Mouse (Mus musculus): ENCODE data around the gene Ogg1. TPM values are rescaled to one million over a fixed set of nuclear protein-coding genes. Genes with fewer than 3 reads are reported as not detected.

The Ogg1 gene
- polyA plus RNA-seq, 1 experiment from 2014 or later: 11.2 TPM

DNA sequence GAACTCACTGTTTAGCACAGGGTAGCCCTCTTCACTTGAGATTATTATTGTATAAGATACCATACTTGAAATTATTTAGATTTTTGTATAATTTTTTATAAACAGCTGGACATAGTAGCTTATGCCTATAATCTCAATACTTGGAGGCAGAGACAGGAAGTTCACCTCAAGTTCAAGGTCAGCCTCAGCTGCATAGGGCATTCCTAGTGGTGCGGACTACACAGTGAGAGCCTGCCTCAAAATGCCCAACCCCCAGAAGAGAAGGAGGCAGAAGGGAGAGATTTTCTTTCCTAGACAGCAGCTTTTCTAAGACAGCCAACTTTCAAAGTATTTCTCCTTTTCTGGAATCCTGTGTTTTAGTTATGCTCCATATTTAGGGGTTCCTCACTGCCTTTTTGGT, 24.4 kb downstream of the Ogg1 start:
- no peak overlapping the region for H3K4me2 ChIP-seq (ENCODE audit: low read depth, low read length)
- no peaks in the 10 kb centered on the region for H3K9me3 ChIP-seq (ENCODE audit: control insufficient read depth, low read length)
- no peak overlapping the region for H3K27ac ChIP-seq (replicated peaks; ENCODE audit: low read depth, low read length)
- H3K4me3 ChIP-seq (ENCODE audit: low read depth, low read length): no peak overlapping the region
- 57% methylated on average over 1 of the region's 1 CpGs for WGBS
- no peaks in the 10 kb centered on the region for H3K27me3 ChIP-seq (replicated peaks; ENCODE audit: control insufficient read depth, insufficient read depth, low read length)
- no peak overlapping the region for H3K9ac ChIP-seq (ENCODE audit: low read depth, low read length)
- ATAC-seq (ENCODE audit: low read depth) (no peak), DNase-seq (ENCODE audit: low spot score) (no peak)
- no peaks in the 10 kb centered on the region for H3K4me1 ChIP-seq (ENCODE audit: control insufficient read depth, insufficient read depth, low read length)
- no peaks in the 10 kb centered on the region for H3K36me3 ChIP-seq (ENCODE audit: control insufficient read depth, insufficient read depth, low read length)

DNA sequence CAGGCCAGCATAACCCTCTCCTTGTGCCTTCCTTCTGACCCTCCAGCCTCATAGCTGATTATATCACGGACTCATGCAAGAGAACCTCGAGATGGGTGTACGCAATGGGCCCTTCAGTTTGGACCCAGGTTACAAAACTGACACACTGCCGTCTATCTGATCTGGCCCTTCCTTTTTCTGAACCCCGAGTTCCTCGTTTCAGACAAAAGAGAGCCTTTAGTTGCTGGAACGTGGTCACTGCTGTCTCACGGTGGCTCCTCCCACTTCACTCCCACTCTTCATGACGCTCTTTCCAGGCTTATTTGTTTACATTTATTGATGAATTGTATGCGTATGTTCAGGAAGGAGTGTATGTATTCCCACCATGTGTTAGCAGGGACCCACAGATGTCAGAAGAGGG, 24.9 kb downstream of the Ogg1 start:
- no peak overlapping the region for H3K4me2 ChIP-seq (ENCODE audit: low read depth, low read length)
- no peak overlapping the region for H3K9ac ChIP-seq (ENCODE audit: low read depth, low read length)
- H3K27me3 ChIP-seq (replicated peaks; ENCODE audit: control insufficient read depth, insufficient read depth, low read length): no peaks in the 10 kb centered on the region
- H3K36me3 ChIP-seq (ENCODE audit: control insufficient read depth, insufficient read depth, low read length): no peaks in the 10 kb centered on the region
- H3K4me3 ChIP-seq (ENCODE audit: low read depth, low read length): no peak overlapping the region
- no peak overlapping the region for H3K27ac ChIP-seq (replicated peaks; ENCODE audit: low read depth, low read length)
- no peaks in the 10 kb centered on the region for H3K9me3 ChIP-seq (ENCODE audit: control insufficient read depth, low read length)
- 52% methylated on average over 10 of the region's 10 CpGs for WGBS
- no peaks in the 10 kb centered on the region for H3K4me1 ChIP-seq (ENCODE audit: control insufficient read depth, insufficient read depth, low read length)
- DNase-seq (ENCODE audit: low spot score): no peak
- ATAC-seq (ENCODE audit: low read depth): no peak

DNA sequence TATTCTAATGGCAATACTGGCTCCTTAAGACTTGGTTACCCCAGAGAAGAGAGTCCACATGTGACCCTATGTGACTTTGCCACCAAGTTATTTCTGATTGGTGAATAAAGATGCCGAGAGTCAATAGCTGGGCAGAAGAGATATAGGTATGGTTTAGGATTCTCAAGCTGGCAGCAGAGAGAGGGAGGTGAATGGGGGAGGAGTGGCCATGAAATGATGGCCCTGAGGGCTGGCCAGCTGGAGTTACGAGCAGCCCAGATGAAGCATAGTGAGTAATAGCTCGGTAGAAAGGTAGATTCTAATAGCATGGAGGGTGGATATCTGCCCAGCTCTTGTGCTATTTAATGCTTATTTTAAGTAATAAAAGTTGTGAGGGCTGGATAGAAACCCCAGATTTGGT, 26.0 kb downstream of the Ogg1 start:
- H3K27me3 ChIP-seq (replicated peaks; ENCODE audit: control insufficient read depth, insufficient read depth, low read length): no peaks in the 10 kb centered on the region
- H3K4me2 ChIP-seq (ENCODE audit: low read depth, low read length): no peak overlapping the region
- H3K9ac ChIP-seq (ENCODE audit: low read depth, low read length): no peak overlapping the region
- H3K4me1 ChIP-seq (ENCODE audit: control insufficient read depth, insufficient read depth, low read length): no peaks in the 10 kb centered on the region
- H3K9me3 ChIP-seq (ENCODE audit: control insufficient read depth, low read length): no peaks in the 10 kb centered on the region
- WGBS: 60% methylated on average over 3 of the region's 3 CpGs
- DNase-seq (ENCODE audit: low spot score) (no peak), ATAC-seq (ENCODE audit: low read depth) (no peak)
- H3K4me3 ChIP-seq (ENCODE audit: low read depth, low read length): no peak overlapping the region
- H3K27ac ChIP-seq (replicated peaks; ENCODE audit: low read depth, low read length): no peak overlapping the region
- no peaks in the 10 kb centered on the region for H3K36me3 ChIP-seq (ENCODE audit: control insufficient read depth, insufficient read depth, low read length)

DNA sequence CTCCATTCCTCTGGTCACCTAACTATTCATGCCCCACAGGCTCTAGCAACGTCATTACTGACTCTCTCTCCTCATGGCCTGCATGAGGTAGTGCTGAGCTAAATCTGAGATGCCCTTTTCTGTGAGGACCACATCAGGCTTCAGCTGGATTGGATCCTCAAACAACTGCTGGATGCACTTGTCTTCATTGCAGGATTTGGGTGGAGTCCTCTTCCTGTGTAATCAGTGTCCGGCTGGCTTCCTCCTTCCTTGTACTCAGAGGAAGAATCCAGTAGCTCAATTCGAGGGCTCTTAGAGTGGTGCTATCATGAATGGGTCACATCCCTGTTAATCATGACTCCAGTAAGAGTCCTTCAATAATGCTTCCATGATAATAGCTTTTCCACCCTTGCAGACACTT, 26.9 kb downstream of the Ogg1 start:
- 66% methylated on average over 3 of the region's 3 CpGs for WGBS
- no peak for ATAC-seq (ENCODE audit: low read depth)
- Histone ChIP-seq H3K27ac (replicated peaks; ENCODE audit: low read depth, low read length) (no peak overlapping the region), H3K9ac (ENCODE audit: low read depth, low read length) (no peak overlapping the region), H3K4me2 (ENCODE audit: low read depth, low read length) (no peak overlapping the region), H3K4me3 (ENCODE audit: low read depth, low read length) (no peak overlapping the region), H3K9me3 (ENCODE audit: control insufficient read depth, low read length) (no peaks in the 10 kb centered on the region), H3K36me3 (ENCODE audit: control insufficient read depth, insufficient read depth, low read length) (no peaks in the 10 kb centered on the region), H3K4me1 (ENCODE audit: control insufficient read depth, insufficient read depth, low read length) (no peaks in the 10 kb centered on the region), H3K27me3 (replicated peaks; ENCODE audit: control insufficient read depth, insufficient read depth, low read length) (no peaks in the 10 kb centered on the region)
- DNase-seq (ENCODE audit: low spot score): no peak

DNA sequence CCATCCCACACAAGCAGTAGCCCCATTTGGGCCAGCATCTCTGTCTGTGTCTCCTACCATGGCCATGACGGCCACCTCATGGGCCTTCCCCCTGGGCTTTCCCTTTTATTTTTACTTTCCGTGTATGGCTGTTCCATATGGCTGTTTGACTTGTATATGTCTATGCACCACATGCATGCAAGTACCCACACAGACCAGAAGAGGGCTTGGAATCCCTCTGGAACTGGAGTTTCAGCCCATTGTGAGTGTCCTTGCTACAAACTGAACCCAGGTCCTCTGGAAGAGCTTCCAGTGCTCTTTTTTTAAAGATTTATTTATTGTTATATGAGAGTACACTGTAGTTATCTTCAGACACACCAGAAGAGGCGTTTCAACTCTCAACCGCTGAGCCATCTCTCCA, 34.7 kb downstream of the Ogg1 start:
- DNase-seq (ENCODE audit: low spot score) (no peak), ATAC-seq (ENCODE audit: low read depth) (no peak)
- H3K36me3 ChIP-seq (ENCODE audit: control insufficient read depth, insufficient read depth, low read length): peaks cover 3% of the 10 kb centered on the region; the same call in 1 of the 2 replicates
- no peaks in the 10 kb centered on the region for H3K27me3 ChIP-seq (replicated peaks; ENCODE audit: control insufficient read depth, insufficient read depth, low read length)
- H3K4me1 ChIP-seq (ENCODE audit: control insufficient read depth, insufficient read depth, low read length): no peaks in the 10 kb centered on the region
- no peak overlapping the region for H3K9ac ChIP-seq (ENCODE audit: low read depth, low read length)
- 65% methylated on average over 4 of the region's 4 CpGs for WGBS
- no peak overlapping the region for H3K4me3 ChIP-seq (ENCODE audit: low read depth, low read length)
- H3K27ac ChIP-seq (replicated peaks; ENCODE audit: low read depth, low read length): no peak overlapping the region
- H3K4me2 ChIP-seq (ENCODE audit: low read depth, low read length): no peak overlapping the region
- H3K9me3 ChIP-seq (ENCODE audit: control insufficient read depth, low read length): no peaks in the 10 kb centered on the region

DNA sequence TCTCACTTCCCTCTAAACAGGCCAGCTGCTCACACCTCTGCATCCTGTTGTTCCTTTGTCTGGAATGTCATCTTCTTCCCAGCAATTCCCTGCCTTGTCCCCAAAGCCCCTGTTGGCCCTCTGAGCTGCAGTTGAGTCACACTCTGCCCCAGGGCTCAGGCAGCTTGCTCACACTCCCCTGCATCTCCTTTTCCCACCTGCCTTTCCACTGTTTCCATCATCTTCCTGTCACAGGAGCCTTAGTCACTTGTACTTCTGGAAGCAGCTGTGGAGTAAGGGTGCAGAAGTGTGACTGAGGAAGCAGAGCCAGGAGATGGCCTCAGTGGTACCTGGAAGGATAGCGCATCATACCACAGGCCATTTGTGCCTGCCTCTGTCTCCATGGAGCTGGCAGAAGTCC, 35.5 kb downstream of the Ogg1 start:
- H3K4me2 ChIP-seq (ENCODE audit: low read depth, low read length): no peak overlapping the region
- DNase-seq (ENCODE audit: low spot score): no peak
- 94% methylated on average over 1 of the region's 1 CpGs for WGBS

DNA sequence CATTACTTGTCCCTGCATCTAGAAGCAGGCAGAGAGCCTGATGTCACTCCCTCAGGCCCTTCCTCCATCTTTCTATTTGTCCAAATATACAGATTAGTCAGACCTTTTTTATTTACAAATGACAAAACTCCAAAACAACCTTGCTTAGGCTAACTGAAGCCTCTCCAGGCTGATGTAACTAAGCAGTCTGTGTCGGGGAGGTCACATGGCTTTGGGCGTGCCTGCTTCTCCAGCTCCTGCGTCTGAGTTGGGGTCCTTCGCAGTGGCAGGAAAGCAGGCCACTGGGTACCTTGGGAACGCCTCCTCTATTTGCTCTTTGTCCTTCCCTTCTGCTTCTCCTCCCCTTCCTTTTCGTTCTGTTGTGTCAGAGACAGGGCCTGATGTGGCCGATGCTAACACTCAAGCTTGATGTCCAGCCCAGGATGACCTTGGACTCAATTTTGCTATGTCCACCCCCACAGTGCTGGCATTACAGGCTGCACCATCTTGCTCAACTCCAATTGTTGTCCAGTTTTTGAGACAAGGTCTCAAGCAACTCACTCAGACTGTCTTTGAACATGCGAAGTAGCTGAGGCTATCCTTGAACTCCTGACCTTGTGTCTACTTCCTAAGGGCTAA, 37.9 kb downstream of the Ogg1 start:
- H3K4me1 ChIP-seq (ENCODE audit: control insufficient read depth, insufficient read depth, low read length): no peaks in the 10 kb centered on the region
- H3K36me3 ChIP-seq (ENCODE audit: control insufficient read depth, insufficient read depth, low read length): peaks cover 27% of the 10 kb centered on the region
- H3K9ac ChIP-seq (ENCODE audit: low read depth, low read length): no peak overlapping the region
- no peaks in the 10 kb centered on the region for H3K27me3 ChIP-seq (replicated peaks; ENCODE audit: control insufficient read depth, insufficient read depth, low read length)
- no peak overlapping the region for H3K27ac ChIP-seq (replicated peaks; ENCODE audit: low read depth, low read length)
- H3K4me3 ChIP-seq (ENCODE audit: low read depth, low read length): no peak overlapping the region
- H3K4me2 ChIP-seq (ENCODE audit: low read depth, low read length): no peak overlapping the region
- no peaks in the 10 kb centered on the region for H3K9me3 ChIP-seq (ENCODE audit: control insufficient read depth, low read length)
- ATAC-seq (ENCODE audit: low read depth) (no peak), DNase-seq (ENCODE audit: low spot score) (no peak)
- WGBS: 68% methylated on average over 8 of the region's 8 CpGs

More for the DNA sequence above, 35.5 kb downstream of the Ogg1 start:
- Histone ChIP-seq H3K27me3 (replicated peaks; ENCODE audit: control insufficient read depth, insufficient read depth, low read length) (no peaks in the 10 kb centered on the region), H3K36me3 (ENCODE audit: control insufficient read depth, insufficient read depth, low read length) (peaks cover 11% of the 10 kb centered on the region; the same call in 1 of the 2 replicates), H3K9ac (ENCODE audit: low read depth, low read length) (no peak overlapping the region), H3K4me1 (ENCODE audit: control insufficient read depth, insufficient read depth, low read length) (no peaks in the 10 kb centered on the region), H3K9me3 (ENCODE audit: control insufficient read depth, low read length) (no peaks in the 10 kb centered on the region), H3K27ac (replicated peaks; ENCODE audit: low read depth, low read length) (no peak overlapping the region), H3K4me3 (ENCODE audit: low read depth, low read length) (no peak overlapping the region)
- no peak for ATAC-seq (ENCODE audit: low read depth)

DNA sequence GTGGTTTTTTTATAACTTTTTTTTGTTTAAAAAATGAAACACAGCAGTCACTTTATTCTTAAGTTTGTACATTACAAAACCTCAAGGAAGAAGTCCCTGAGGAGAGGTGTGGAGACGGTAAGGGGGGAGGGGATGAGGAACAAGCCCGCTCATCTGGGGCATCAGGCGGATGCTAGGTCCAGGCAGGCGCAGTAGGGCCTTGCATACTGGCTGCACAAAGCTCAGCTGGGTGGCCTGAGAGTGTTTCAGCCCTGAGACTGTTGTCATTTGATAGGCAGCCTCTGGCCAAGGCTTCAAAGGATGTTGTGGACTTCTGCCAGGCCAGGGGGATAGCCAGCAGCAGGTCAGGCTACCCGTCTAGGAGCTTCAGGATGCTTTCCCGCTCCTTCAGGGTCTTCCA, 39.9 kb downstream of the Ogg1 start:
- no peaks in the 10 kb centered on the region for H3K9me3 ChIP-seq (ENCODE audit: control insufficient read depth, low read length)
- H3K9ac ChIP-seq (ENCODE audit: low read depth, low read length): no peak overlapping the region
- no peaks in the 10 kb centered on the region for H3K4me1 ChIP-seq (ENCODE audit: control insufficient read depth, insufficient read depth, low read length)
- no peaks in the 10 kb centered on the region for H3K27me3 ChIP-seq (replicated peaks; ENCODE audit: control insufficient read depth, insufficient read depth, low read length)
- H3K27ac ChIP-seq (replicated peaks; ENCODE audit: low read depth, low read length): no peak overlapping the region
- DNase-seq (ENCODE audit: low spot score) (no peak), ATAC-seq (ENCODE audit: low read depth) (no peak)
- peaks cover 46% of the 10 kb centered on the region for H3K36me3 ChIP-seq (ENCODE audit: control insufficient read depth, insufficient read depth, low read length)
- H3K4me3 ChIP-seq (ENCODE audit: low read depth, low read length): no peak overlapping the region
- no peak overlapping the region for H3K4me2 ChIP-seq (ENCODE audit: low read depth, low read length)
- 83% methylated on average over 4 of the region's 6 CpGs for WGBS

DNA sequence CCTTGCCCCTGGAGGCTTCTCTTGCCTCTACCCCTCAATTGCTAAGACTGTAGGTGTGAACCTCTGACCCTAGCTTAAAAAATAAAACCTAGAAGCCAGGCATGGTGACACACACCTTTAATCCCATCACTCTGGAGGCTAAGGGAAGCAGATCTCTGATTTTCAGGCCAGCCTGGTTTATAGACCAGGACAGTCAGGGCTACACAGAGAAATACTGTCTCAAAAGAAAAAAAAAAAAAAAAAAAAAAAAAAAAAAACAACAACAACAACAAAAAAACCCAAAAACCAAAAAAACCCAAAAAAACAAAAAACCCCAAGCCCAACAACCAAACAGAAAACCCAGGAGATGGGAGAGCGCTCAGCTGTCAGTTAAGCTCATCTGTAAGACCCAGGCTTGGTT, 40.8 kb downstream of the Ogg1 start:
- H3K4me1 ChIP-seq (ENCODE audit: control insufficient read depth, insufficient read depth, low read length): no peaks in the 10 kb centered on the region
- H3K4me3 ChIP-seq (ENCODE audit: low read depth, low read length): no peak overlapping the region
- H3K9me3 ChIP-seq (ENCODE audit: control insufficient read depth, low read length): no peaks in the 10 kb centered on the region
- H3K4me2 ChIP-seq (ENCODE audit: low read depth, low read length): no peak overlapping the region
- H3K36me3 ChIP-seq (ENCODE audit: control insufficient read depth, insufficient read depth, low read length): peaks cover 55% of the 10 kb centered on the region
- WGBS: 88% methylated on average over 1 of the region's 1 CpGs
- H3K27me3 ChIP-seq (replicated peaks; ENCODE audit: control insufficient read depth, insufficient read depth, low read length): no peaks in the 10 kb centered on the region
- no peak for DNase-seq (ENCODE audit: low spot score)
- H3K9ac ChIP-seq (ENCODE audit: low read depth, low read length): no peak overlapping the region
- no peak overlapping the region for H3K27ac ChIP-seq (replicated peaks; ENCODE audit: low read depth, low read length)
- ATAC-seq (ENCODE audit: low read depth): no peak
